Mouse (Mus musculus) kidney, adult 18-20 months (tissue): ENCODE results near the gene Gm21732.
"Not testable (repeated sequence)": the region's sequence is repeated elsewhere in the genome, so short reads cannot be mapped to it uniquely, and the experiment has no call there.

ENCODE experiments used
- DNase-seq: peaks from one replicate; pipeline ENCODE4 v3.0.0; 2021

The Gm21732 gene

DNA sequence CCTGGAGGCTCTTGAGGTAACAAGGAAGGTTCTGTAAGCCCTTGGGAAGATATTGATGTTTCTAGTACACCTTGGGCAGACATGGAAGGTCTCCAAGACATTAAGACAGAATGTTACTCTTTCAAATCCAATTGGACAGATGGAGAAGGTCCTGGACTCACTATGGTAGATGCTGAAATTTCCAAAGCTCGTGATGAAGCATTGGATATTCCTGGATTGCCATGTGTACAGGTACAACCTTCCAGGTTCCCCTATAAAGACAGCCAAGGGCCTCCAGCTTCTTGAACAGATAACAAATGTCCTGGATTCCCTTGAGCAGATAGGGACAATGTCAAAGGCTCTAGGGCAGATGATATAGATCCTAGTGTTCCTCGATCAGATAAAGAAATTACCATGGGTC is at the start of gene Gm21732:
TSS of gene Gm21732 (minus strand) at position 101 of the 400 bp plus-strand sequence.
- not testable (repeated sequence) for DNase-seq
